1 mouse cellular context compared by ENCODE assay signal in genomic region chr10:128536266-128536940, GRCm38 (mm10).
TF ChIP-seq lines count a peak whose summit lies in the region.

No protein-coding gene starts in this region.

TF ChIP-seq in myocyte, 11 proteins besides CTCF, POLR2A, EP300 and RAD21 (continued from another document):
- TF ChIP-seq TCF3 (IDR thresholded peaks at IDR 0.05; ENCODE audit: insufficient read length, low read depth) (no peak), REST (IDR thresholded peaks at IDR 0.05; ENCODE audit: insufficient read depth, insufficient read length) (no peak), CEBPB (IDR thresholded peaks at IDR 0.05; ENCODE audit: insufficient read depth, poor library complexity, severe bottlenecking) (no peak), USF1 (IDR thresholded peaks at IDR 0.05; ENCODE audit: low read depth) (peak; percentile 27), POLR2AphosphoS2 (IDR thresholded peaks at IDR 0.05; ENCODE audit: insufficient read length, low read depth) (no peak), TCF12 (IDR thresholded peaks at IDR 0.05; ENCODE audit: insufficient read depth, poor library complexity, severe bottlenecking) (no peak), MAX (IDR thresholded peaks at IDR 0.05; ENCODE audit: low read depth) (no peak), MYOG (IDR thresholded peaks at IDR 0.05; ENCODE audit: control insufficient read depth in 1 of 3, insufficient read depth in 1 of 3, insufficient read length in 2 of 3, low read depth in 2 of 3) (peak in 1 of 3 experiments; percentile 19)
